Mouse (Mus musculus) induced T-regulatory cell, adult 2 months (primary cell): Measurements from ENCODE around the gene Rfx2.

ENCODE experiments used
- DNase-seq: peaks from one replicate; pipeline ENCODE4 v3.0.0-alpha.2; 2012; ENCODE audit warnings: low read depth

Gene Rfx2

GRCm38 (mm10) chr17:56830411-56831110 lies at the start of gene Rfx2:
Gene Rfx2, minus strand, starts transcription at chr17:56831013.
- DNase-seq: peak; percentile 54

- no peak for DNase-seq
Observed at GRCm38 (mm10) chr17:56877426-56877825, 46.6 kb upstream of the Rfx2 start.

GRCm38 (mm10) chr17:56876981-56877380 lies 46.2 kb upstream of the Rfx2 start:
- no peak for DNase-seq

- DNase-seq: no peak
Observed at GRCm38 (mm10) chr17:56876465-56876864, 45.7 kb upstream of the Rfx2 start.

- no peak for DNase-seq
Observed at GRCm38 (mm10) chr17:56874936-56875651, 44.3 kb upstream of the Rfx2 start, which contains the start of gene 1700061G19Rik. Gene 1700061G19Rik, plus strand, starts transcription at chr17:56875477.

GRCm38 (mm10) chr17:56874237-56874636 lies 43.4 kb upstream of the Rfx2 start, which contains the start of gene Acsbg2:
Gene Acsbg2, minus strand, starts transcription at chr17:56874447.
- DNase-seq: no peak

- DNase-seq: no peak
Observed at GRCm38 (mm10) chr17:56872512-56872911, 41.7 kb upstream of the Rfx2 start.

- DNase-seq: no peak
Observed at GRCm38 (mm10) chr17:56871767-56872166, 41.0 kb upstream of the Rfx2 start.

- DNase-seq: no peak
Observed at GRCm38 (mm10) chr17:56870287-56870953, 39.6 kb upstream of the Rfx2 start.

- no peak for DNase-seq
Observed at GRCm38 (mm10) chr17:56869481-56869977, 38.7 kb upstream of the Rfx2 start.

- DNase-seq: no peak
Observed at GRCm38 (mm10) chr17:56866071-56866470, 35.3 kb upstream of the Rfx2 start.

- DNase-seq: peak; percentile 55
Observed at GRCm38 (mm10) chr17:56861197-56861596, 30.4 kb upstream of the Rfx2 start.

- no peak for DNase-seq
Observed at GRCm38 (mm10) chr17:56858922-56859321, 28.1 kb upstream of the Rfx2 start.

GRCm38 (mm10) chr17:56858216-56858615 lies 27.4 kb upstream of the Rfx2 start:
- peak; percentile 86 for DNase-seq

- DNase-seq: no peak
Observed at GRCm38 (mm10) chr17:56855421-56855820, 24.6 kb upstream of the Rfx2 start.

GRCm38 (mm10) chr17:56851167-56851566 lies 20.4 kb upstream of the Rfx2 start:
- no peak for DNase-seq

GRCm38 (mm10) chr17:56849710-56850109 lies 18.9 kb upstream of the Rfx2 start:
- DNase-seq: no peak

- DNase-seq: no peak
Observed at GRCm38 (mm10) chr17:56848785-56849184, 18.0 kb upstream of the Rfx2 start.

GRCm38 (mm10) chr17:56843678-56844077 lies 12.9 kb upstream of the Rfx2 start:
- DNase-seq: peak; percentile 35

GRCm38 (mm10) chr17:56842173-56842572 lies 11.4 kb upstream of the Rfx2 start:
- DNase-seq: peak; percentile 47

- no peak for DNase-seq
Observed at GRCm38 (mm10) chr17:56840524-56840923, 9.7 kb upstream of the Rfx2 start.

- DNase-seq: no peak
Observed at GRCm38 (mm10) chr17:56836336-56836735, 5.5 kb upstream of the Rfx2 start.

GRCm38 (mm10) chr17:56833381-56833780 lies 2.6 kb upstream of the Rfx2 start:
- no peak for DNase-seq
